Mouse (Mus musculus): ENCODE data around the gene Ptchd3. TPM values are rescaled to one million over a fixed set of nuclear protein-coding genes. Genes with fewer than 3 reads are reported as not detected.

Ptchd3 gene
- not detected in 2 replicates for polyA plus RNA-seq (2016; fragmentation: Nextera tagmentation; extraction: Ambion mirVana)

GRCm38 (mm10) chr11:121829947-121830346 lies at the start of gene Ptchd3:
Ptchd3 (plus strand) TSS chr11:121830247.
- H3K4me1 ChIP-seq = no peaks in the 10 kb centered on the region
- WGBS = 74% methylated on average over 18 of the region's 18 CpGs
- no peak for DNase-seq (ENCODE audit: low spot score)
- peak within 1 kb of the TSS; percentile 18; the same call in 1 of the 2 replicates for H3K4me3 ChIP-seq
- H3K9me3 ChIP-seq (replicated peaks) = peaks cover 6% of the 10 kb centered on the region; the same call in 1 of the 2 replicates
- peaks cover 13% of the 10 kb centered on the region for H3K27me3 ChIP-seq (ENCODE audit: low read depth, poor library complexity, severe bottlenecking)
- no peaks in the 10 kb centered on the region for H3K36me3 ChIP-seq
- H3K27ac ChIP-seq (replicated peaks) = no peak within 1 kb of the TSS

GRCm38 (mm10) chr11:121781831-121782230 lies 48.2 kb upstream of the Ptchd3 start:
- 93% methylated on average over 1 of the region's 1 CpGs for WGBS
- Histone ChIP-seq H3K36me3 (no peaks in the 10 kb centered on the region), H3K27me3 (ENCODE audit: low read depth, poor library complexity, severe bottlenecking) (no peaks in the 10 kb centered on the region), H3K4me1 (no peaks in the 10 kb centered on the region), H3K9me3 (replicated peaks) (no peaks in the 10 kb centered on the region), H3K4me3 (no peak overlapping the region), H3K27ac (replicated peaks) (no peak overlapping the region)
- DNase-seq (ENCODE audit: low spot score) = no peak

- Histone ChIP-seq H3K27ac (replicated peaks) (no peak overlapping the region), H3K4me1 (no peaks in the 10 kb centered on the region), H3K9me3 (replicated peaks) (no peaks in the 10 kb centered on the region), H3K27me3 (ENCODE audit: low read depth, poor library complexity, severe bottlenecking) (no peaks in the 10 kb centered on the region), H3K36me3 (no peaks in the 10 kb centered on the region), H3K4me3 (no peak overlapping the region)
- DNase-seq (ENCODE audit: low spot score) = no peak
Measured at GRCm38 (mm10) chr11:121787456-121787855, 42.6 kb upstream of the Ptchd3 start.

GRCm38 (mm10) chr11:121789566-121789965 lies 40.5 kb upstream of the Ptchd3 start:
- no peaks in the 10 kb centered on the region for H3K27me3 ChIP-seq (ENCODE audit: low read depth, poor library complexity, severe bottlenecking)
- H3K4me1 ChIP-seq = peaks cover 2% of the 10 kb centered on the region
- H3K4me3 ChIP-seq = no peak overlapping the region
- 80% methylated on average over 3 of the region's 3 CpGs for WGBS
- H3K27ac ChIP-seq (replicated peaks) = no peak overlapping the region
- no peaks in the 10 kb centered on the region for H3K36me3 ChIP-seq
- no peaks in the 10 kb centered on the region for H3K9me3 ChIP-seq (replicated peaks)
- no peak for DNase-seq (ENCODE audit: low spot score)

GRCm38 (mm10) chr11:121790671-121791094 lies 39.4 kb upstream of the Ptchd3 start:
- Histone ChIP-seq H3K36me3 (no peaks in the 10 kb centered on the region), H3K4me3 (no peak overlapping the region), H3K9me3 (replicated peaks) (no peaks in the 10 kb centered on the region), H3K27me3 (ENCODE audit: low read depth, poor library complexity, severe bottlenecking) (no peaks in the 10 kb centered on the region), H3K4me1 (peaks cover 6% of the 10 kb centered on the region), H3K27ac (replicated peaks) (no peak overlapping the region)
- WGBS = 84% methylated on average over 2 of the region's 2 CpGs
- DNase-seq (ENCODE audit: low spot score) = no peak

GRCm38 (mm10) chr11:121791446-121791845 lies 38.6 kb upstream of the Ptchd3 start:
- Histone ChIP-seq H3K4me1 (peaks cover 6% of the 10 kb centered on the region), H3K27me3 (ENCODE audit: low read depth, poor library complexity, severe bottlenecking) (no peaks in the 10 kb centered on the region), H3K27ac (replicated peaks) (no peak overlapping the region), H3K9me3 (replicated peaks) (no peaks in the 10 kb centered on the region), H3K4me3 (no peak overlapping the region), H3K36me3 (no peaks in the 10 kb centered on the region)
- WGBS = 91% methylated on average over 3 of the region's 3 CpGs
- no peak for DNase-seq (ENCODE audit: low spot score)

GRCm38 (mm10) chr11:121791991-121792390 lies 38.1 kb upstream of the Ptchd3 start:
- Histone ChIP-seq H3K27ac (replicated peaks) (no peak overlapping the region), H3K36me3 (no peaks in the 10 kb centered on the region), H3K4me1 (peaks cover 6% of the 10 kb centered on the region), H3K27me3 (ENCODE audit: low read depth, poor library complexity, severe bottlenecking) (no peaks in the 10 kb centered on the region), H3K4me3 (no peak overlapping the region), H3K9me3 (replicated peaks) (no peaks in the 10 kb centered on the region)
- WGBS = 64% methylated on average over 1 of the region's 1 CpGs
- DNase-seq (ENCODE audit: low spot score) = no peak

GRCm38 (mm10) chr11:121793530-121793929 lies 36.5 kb upstream of the Ptchd3 start:
- H3K4me1 ChIP-seq = peaks cover 6% of the 10 kb centered on the region
- 90% methylated on average over 3 of the region's 3 CpGs for WGBS
- DNase-seq (ENCODE audit: low spot score) = no peak
- H3K36me3 ChIP-seq = no peaks in the 10 kb centered on the region
- no peak overlapping the region for H3K27ac ChIP-seq (replicated peaks)
- H3K27me3 ChIP-seq (ENCODE audit: low read depth, poor library complexity, severe bottlenecking) = no peaks in the 10 kb centered on the region
- no peak overlapping the region for H3K4me3 ChIP-seq
- no peaks in the 10 kb centered on the region for H3K9me3 ChIP-seq (replicated peaks)

GRCm38 (mm10) chr11:121794186-121794585 lies 35.9 kb upstream of the Ptchd3 start:
- Histone ChIP-seq H3K27me3 (ENCODE audit: low read depth, poor library complexity, severe bottlenecking) (no peaks in the 10 kb centered on the region), H3K36me3 (no peaks in the 10 kb centered on the region), H3K4me3 (no peak overlapping the region), H3K9me3 (replicated peaks) (no peaks in the 10 kb centered on the region), H3K27ac (replicated peaks) (no peak overlapping the region), H3K4me1 (peaks cover 6% of the 10 kb centered on the region)
- WGBS = 82% methylated on average over 3 of the region's 3 CpGs
- DNase-seq (ENCODE audit: low spot score) = no peak

- Histone ChIP-seq H3K9me3 (replicated peaks) (no peaks in the 10 kb centered on the region), H3K4me3 (no peak overlapping the region), H3K27ac (replicated peaks) (no peak overlapping the region), H3K36me3 (no peaks in the 10 kb centered on the region), H3K4me1 (peaks cover 6% of the 10 kb centered on the region), H3K27me3 (ENCODE audit: low read depth, poor library complexity, severe bottlenecking) (no peaks in the 10 kb centered on the region)
- peak; percentile 39 for DNase-seq (ENCODE audit: low spot score)
- 68% methylated on average over 6 of the region's 6 CpGs for WGBS
Measured at GRCm38 (mm10) chr11:121794591-121795199, 35.4 kb upstream of the Ptchd3 start.

GRCm38 (mm10) chr11:121795978-121796377 lies 34.1 kb upstream of the Ptchd3 start:
- H3K4me3 ChIP-seq = no peak overlapping the region
- no peaks in the 10 kb centered on the region for H3K36me3 ChIP-seq
- WGBS = 89% methylated on average over 2 of the region's 2 CpGs
- H3K27ac ChIP-seq (replicated peaks) = no peak overlapping the region
- no peaks in the 10 kb centered on the region for H3K9me3 ChIP-seq (replicated peaks)
- H3K27me3 ChIP-seq (ENCODE audit: low read depth, poor library complexity, severe bottlenecking) = no peaks in the 10 kb centered on the region
- H3K4me1 ChIP-seq = peaks cover 6% of the 10 kb centered on the region
- DNase-seq (ENCODE audit: low spot score) = no peak

- H3K27me3 ChIP-seq (ENCODE audit: low read depth, poor library complexity, severe bottlenecking) = no peaks in the 10 kb centered on the region
- H3K4me1 ChIP-seq = peaks cover 6% of the 10 kb centered on the region
- H3K9me3 ChIP-seq (replicated peaks) = no peaks in the 10 kb centered on the region
- no peaks in the 10 kb centered on the region for H3K36me3 ChIP-seq
- no peak overlapping the region for H3K27ac ChIP-seq (replicated peaks)
- H3K4me3 ChIP-seq = no peak overlapping the region
- WGBS = 85% methylated on average over 2 of the region's 2 CpGs
- no peak for DNase-seq (ENCODE audit: low spot score)
Measured at GRCm38 (mm10) chr11:121798591-121798990, 31.5 kb upstream of the Ptchd3 start.

- Histone ChIP-seq H3K4me3 (no peak overlapping the region), H3K36me3 (no peaks in the 10 kb centered on the region), H3K4me1 (peaks cover 1% of the 10 kb centered on the region), H3K27ac (replicated peaks) (no peak overlapping the region), H3K27me3 (ENCODE audit: low read depth, poor library complexity, severe bottlenecking) (no peaks in the 10 kb centered on the region), H3K9me3 (replicated peaks) (no peaks in the 10 kb centered on the region)
- DNase-seq (ENCODE audit: low spot score) = no peak
- 88% methylated on average over 4 of the region's 4 CpGs for WGBS
Measured at GRCm38 (mm10) chr11:121799746-121800299, 30.2 kb upstream of the Ptchd3 start.
